Mouse (Mus musculus) embryonic stem cell, embryonic (primary cell): ENCODE data around the gene Wdr95.

Experiments used
- CTCF ChIA-PET, 4 experiments: fragments of 300-600 bp in 2 of 4; fragments of 350-600 bp in 2 of 4; sonication (Branson Sonifier 250); formaldehyde crosslinking; loops; one replicate each; lab custom pipeline; 2022; ENCODE audit warnings: inconsistent platforms in 2 of 4; lab: Charles Lee
- POLR2A ChIA-PET, 4 experiments: fragments of 300-600 bp in 2 of 4; fragments of 350-600 bp in 2 of 4; sonication (Branson Sonifier 250); formaldehyde crosslinking; loops; one replicate each; lab custom pipeline; 2022; ENCODE audit warnings: antibody characterized with exemption in 4 of 4, inconsistent platforms in 1 of 4; lab: Charles Lee

The Wdr95 gene

GRCm38 (mm10) chr5:149508094-149509029 lies 20.1 kb upstream of the Wdr95 start:
- POLR2A ChIA-PET, result interaction anchor here in 1 of 4 experiments (1.7 kb wide), 1 partner anchor 12 kb away, joined by 3 read pairs; no protein-coding TSS in a partner anchor
- CTCF ChIA-PET, result interaction anchor here (0.6 to 2.6 kb wide), 7 partner anchors 10 to 81 kb away, joined by 3 to 8 read pairs (median 5); no protein-coding TSS in a partner anchor

DNA sequence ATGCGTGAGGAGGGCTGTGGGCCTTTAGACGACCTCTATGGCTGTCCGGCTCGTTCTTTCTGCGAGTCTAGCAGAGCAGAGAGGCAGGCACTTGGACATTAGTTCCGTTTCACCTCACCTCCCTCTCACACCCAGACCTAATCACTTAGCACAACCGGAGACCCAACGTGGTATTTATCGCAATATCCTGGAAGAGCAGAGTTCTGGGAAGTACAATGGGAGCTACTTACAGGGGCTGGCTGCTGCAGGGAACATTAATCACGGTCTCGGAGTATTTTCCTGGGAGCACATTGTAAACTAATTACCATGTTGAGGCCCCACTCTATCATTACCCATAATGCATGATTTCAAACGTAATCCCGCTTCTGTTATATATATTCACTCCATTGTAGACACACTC lies 18.2 kb upstream of the Wdr95 start:
- CTCF ChIA-PET, result interaction anchor here in 2 of 4 experiments (1.5 to 2.3 kb wide), 2 partner anchors 14 to 15 kb away, joined by 4 to 10 read pairs; no protein-coding TSS in a partner anchor

GRCm38 (mm10) chr5:149512695-149513094 lies 15.8 kb upstream of the Wdr95 start:
- CTCF ChIA-PET, result interaction anchor here in 1 of 4 experiments (2.3 kb wide), 1 partner anchor 12 kb away, joined by 10 read pairs; no protein-coding TSS in a partner anchor
- POLR2A ChIA-PET, result interaction anchor here in 1 of 4 experiments (0.6 to 1.0 kb wide), 2 partner anchors 40 to 617 kb away, joined by 3 read pairs; no protein-coding TSS in a partner anchor

More for the DNA sequence above, 18.2 kb upstream of the Wdr95 start:
- POLR2A ChIA-PET, result no interaction called here

DNA sequence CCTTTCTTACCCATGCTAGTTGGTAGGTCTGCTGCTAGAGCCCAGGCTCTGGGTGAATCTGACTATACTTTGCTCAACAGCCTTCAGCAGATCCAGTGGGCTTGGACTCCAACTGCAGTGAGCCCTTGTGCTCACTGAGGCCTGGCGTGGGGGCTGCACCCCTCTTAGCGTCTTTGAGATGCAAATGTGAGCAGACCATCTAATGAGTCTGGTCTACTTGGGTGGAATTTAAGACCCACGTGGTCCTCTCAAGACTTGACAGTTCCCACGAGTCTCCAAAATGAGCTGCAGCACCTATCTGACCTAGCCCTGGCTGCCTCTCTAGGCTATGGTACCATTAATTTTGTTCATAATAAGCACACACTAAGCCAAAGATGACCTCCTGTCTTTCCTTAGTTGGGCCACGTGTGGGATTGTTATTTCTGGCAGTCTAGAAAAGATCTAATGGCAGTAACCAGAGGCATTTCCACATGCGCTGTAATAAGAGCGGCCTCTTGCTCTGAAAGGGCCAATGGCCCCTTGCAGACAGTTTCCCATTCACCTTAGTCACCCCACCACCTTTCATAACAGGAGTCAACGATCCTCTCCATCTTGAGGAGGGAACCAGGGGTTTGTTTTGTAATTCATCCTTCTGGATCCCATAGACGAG lies 14.9 kb upstream of the Wdr95 start:
- CTCF ChIA-PET, result interaction anchor here in 1 of 4 experiments (1.0 to 1.4 kb wide), 2 partner anchors 12 to 17 kb away, joined by 4 to 6 read pairs; no protein-coding TSS in a partner anchor
- POLR2A ChIA-PET, result interaction anchor here in 2 of 4 experiments (0.6 to 1.0 kb wide), 3 partner anchors 9 to 149 kb away, joined by 3 read pairs; no protein-coding TSS in a partner anchor

DNA sequence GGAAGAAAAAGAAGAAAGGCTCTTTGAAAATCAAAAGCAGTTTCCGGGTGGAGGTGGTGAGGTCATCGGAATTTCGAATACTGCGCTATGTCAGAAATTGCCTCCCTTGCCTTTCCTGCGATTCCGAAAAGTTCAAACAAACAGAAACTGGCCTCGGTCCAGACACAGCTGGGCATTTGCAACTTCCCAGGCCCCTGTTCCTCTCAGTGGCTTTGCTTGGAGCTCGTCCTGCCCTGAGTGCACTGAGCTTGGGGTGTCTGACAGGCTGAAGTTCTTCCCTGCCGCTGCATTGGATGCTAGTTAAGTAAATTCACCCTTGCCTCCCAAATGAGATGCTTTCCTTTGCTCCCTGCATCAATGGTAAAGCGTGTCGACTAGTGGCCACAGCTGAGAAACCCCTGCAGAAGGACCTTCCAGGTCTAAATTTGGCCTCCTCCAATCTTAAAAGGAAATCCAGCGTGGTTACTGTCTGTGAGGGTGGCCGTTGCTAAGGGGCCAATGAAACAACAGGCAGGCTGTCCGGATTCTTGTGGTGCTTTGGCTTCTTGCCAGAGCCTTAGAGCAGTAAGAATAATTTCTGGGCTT lies 14.3 kb upstream of the Wdr95 start:
- POLR2A ChIA-PET, result interaction anchor here in 2 of 4 experiments (0.5 to 1.0 kb wide), 5 partner anchors 9 to 1495 kb away, joined by 3 to 4 read pairs (median 3); no protein-coding TSS in a partner anchor
- CTCF ChIA-PET, result interaction anchor here in 1 of 4 experiments (0.6 to 1.4 kb wide), 3 partner anchors 11 to 561 kb away, joined by 4 to 6 read pairs (median 4); no protein-coding TSS in a partner anchor

- ChIA-PET CTCF (no interaction called here), POLR2A (interaction anchor here in 1 of 4 experiments (0.5 to 0.8 kb wide), 2 partner anchors 9 to 1495 kb away, joined by 4 to 5 read pairs; no protein-coding TSS in a partner anchor)
These were observed 13.6 kb upstream of the Wdr95 start for GRCm38 (mm10) chr5:149514890-149515289.

DNA sequence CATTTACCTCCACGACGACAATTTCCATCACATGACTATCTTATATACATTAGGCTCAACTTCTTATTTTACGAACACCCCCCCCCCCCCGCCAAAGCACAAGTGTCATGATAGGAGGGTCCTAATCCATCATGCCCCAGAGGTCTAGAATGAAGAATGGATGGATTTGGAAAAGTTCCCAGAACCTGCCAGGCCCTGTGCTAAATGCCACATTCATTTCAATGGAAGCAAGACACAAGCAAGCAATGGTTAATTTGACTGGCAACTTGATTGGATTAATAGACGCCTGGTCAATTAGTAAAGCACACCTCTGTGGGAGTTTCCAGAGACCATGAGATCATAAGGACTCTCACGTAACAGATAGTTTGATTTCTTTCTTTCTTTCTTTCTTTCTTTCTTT lies 11.4 kb upstream of the Wdr95 start:
- CTCF ChIA-PET, result no interaction called here
- POLR2A ChIA-PET, result interaction anchor here in 1 of 4 experiments (0.7 kb wide), 1 partner anchor 78 kb away, joined by 3 read pairs; the partner anchor contains the start of gene Tex26

DNA sequence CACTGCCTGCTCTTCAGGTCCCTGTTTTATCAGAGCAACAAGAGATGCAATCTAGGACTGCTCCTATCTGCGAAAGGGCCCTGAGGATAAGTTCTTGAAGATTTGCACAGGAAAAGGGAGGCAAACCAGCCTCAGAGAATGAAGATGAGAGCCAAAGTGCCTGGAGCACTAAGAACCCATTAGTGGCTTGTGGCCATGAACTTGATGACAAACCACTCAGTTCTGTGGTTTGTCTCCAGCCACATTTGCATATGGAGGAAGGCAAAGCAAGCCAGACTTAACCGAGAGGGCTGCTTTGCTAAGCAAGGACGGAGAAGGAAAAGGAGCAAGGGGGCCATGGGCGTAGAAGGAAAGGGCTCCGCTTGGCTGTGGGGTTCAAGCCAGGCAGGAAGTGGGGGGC lies 7.7 kb upstream of the Wdr95 start:
- POLR2A ChIA-PET, result no interaction called here
- CTCF ChIA-PET, result no interaction called here

DNA sequence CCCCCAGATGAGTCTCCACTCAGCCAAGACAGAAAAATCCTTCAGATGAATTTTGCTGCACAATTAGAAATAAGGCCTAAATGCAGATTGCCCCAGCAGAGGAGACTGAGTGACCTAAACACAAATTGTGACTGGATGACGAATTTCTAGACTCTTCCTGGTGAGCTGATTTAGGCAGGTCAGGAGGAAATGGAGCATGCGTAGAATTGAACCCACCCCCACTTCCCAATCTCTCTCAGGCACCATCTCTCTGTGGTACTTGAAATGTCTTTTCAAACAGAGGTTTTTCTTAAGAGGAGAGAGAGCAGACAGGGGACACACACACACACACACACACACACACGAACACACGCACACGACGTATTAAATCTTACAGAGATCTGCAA lies 4.6 kb upstream of the Wdr95 start:
- POLR2A ChIA-PET, result interaction anchor here in 3 of 4 experiments (0.5 to 1.2 kb wide), 4 partner anchors 8 to 261 kb away, joined by 3 to 5 read pairs (median 4); no protein-coding TSS in a partner anchor
- CTCF ChIA-PET, result interaction anchor here in 3 of 4 experiments (0.6 to 2.3 kb wide), 18 partner anchors 8 to 354 kb away, joined by 3 to 10 read pairs (median 4); partner anchors contain the start of gene Medag (in 1 of the 3)

- ChIA-PET POLR2A (interaction anchor here in 2 of 4 experiments (0.5 to 1.4 kb wide), 6 partner anchors 9 to 100 kb away, joined by 3 to 5 read pairs (median 4); no protein-coding TSS in a partner anchor), CTCF (interaction anchor here (0.6 to 2.3 kb wide), 25 partner anchors 8 to 355 kb away, joined by 3 to 10 read pairs (median 4); partner anchors contain the start of gene Medag (in 1 of the 4))
These were observed 4.1 kb upstream of the Wdr95 start for GRCm38 (mm10) chr5:149524242-149524858.

GRCm38 (mm10) chr5:149525055-149525785 lies 3.3 kb upstream of the Wdr95 start:
- ChIA-PET CTCF (interaction anchor here (0.5 to 2.3 kb wide), 39 partner anchors 12 to 1277 kb away, joined by 3 to 23 read pairs (median 4); partner anchors contain the start of gene Medag (in 1 of the 4)), POLR2A (interaction anchor here in 3 of 4 experiments (0.6 to 1.7 kb wide), 12 partner anchors 8 to 299 kb away, joined by 3 to 6 read pairs (median 3); no protein-coding TSS in a partner anchor)

- ChIA-PET POLR2A (interaction anchor here in 2 of 4 experiments (0.7 to 1.7 kb wide), 2 partner anchors 24 to 871 kb away, joined by 3 to 6 read pairs; no protein-coding TSS in a partner anchor), CTCF (interaction anchor here in 3 of 4 experiments (0.5 to 1.5 kb wide), 3 partner anchors 48 to 157 kb away, joined by 3 to 4 read pairs (median 3); no protein-coding TSS in a partner anchor)
These were observed 2.0 kb upstream of the Wdr95 start for GRCm38 (mm10) chr5:149526467-149526951.

DNA sequence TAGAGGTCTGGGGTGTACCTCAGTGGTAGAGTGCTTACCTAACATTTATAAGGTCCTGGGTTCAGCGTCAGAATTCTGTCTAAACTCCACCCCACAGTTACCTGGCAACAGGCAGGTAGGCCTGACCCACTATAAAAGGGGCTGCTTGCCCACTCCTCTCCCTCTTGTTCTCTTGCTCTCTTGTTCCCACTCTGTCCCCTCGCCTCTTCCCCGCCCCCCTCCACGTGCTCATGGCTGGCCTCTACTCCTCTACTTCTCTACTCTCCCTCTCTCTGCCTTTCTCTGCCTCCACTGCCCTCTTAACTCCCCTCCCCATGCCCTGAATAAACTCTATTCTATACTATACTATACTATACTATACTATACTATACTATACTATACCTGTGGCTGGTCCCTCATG lies 1.2 kb upstream of the Wdr95 start:
- ChIA-PET CTCF (interaction anchor here in 1 of 4 experiments (1.1 to 3.5 kb wide), 2 partner anchors 26 to 161 kb away, joined by 3 to 19 read pairs; no protein-coding TSS in a partner anchor), POLR2A (interaction anchor here in 1 of 4 experiments (0.9 to 1.5 kb wide), 2 partner anchors 25 to 109 kb away, joined by 3 to 6 read pairs; no protein-coding TSS in a partner anchor)

GRCm38 (mm10) chr5:149533847-149534246 lies 5.4 kb downstream of the Wdr95 start:
- ChIA-PET CTCF (interaction anchor here in 1 of 4 experiments (0.6 kb wide), 1 partner anchor 243 kb away, joined by 3 read pairs; no protein-coding TSS in a partner anchor), POLR2A (interaction anchor here in 1 of 4 experiments (0.7 kb wide), 1 partner anchor 9 kb away, joined by 3 read pairs; no protein-coding TSS in a partner anchor)

DNA sequence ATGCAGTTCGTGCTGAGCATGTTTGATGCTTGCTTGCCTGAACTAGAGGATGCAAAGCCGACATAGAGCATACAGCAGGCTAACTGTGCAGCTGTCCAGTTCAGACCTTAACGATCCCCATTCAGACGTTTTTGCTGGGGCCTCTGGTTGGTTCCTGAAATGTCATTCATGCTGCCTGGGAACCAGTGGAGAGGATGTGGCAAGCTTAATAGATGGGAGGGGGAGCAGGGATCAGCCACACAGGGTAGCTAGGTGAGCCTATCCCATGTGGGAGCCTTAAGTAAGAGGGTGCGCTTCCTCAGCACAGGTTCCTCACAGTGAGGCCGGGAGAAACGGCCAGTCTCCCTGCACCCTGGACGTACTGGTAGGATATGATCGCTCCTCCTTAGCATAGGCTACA lies 7.5 kb downstream of the Wdr95 start:
- POLR2A ChIA-PET, result interaction anchor here in 1 of 4 experiments (0.6 kb wide), 1 partner anchor 91 kb away, joined by 3 read pairs; no protein-coding TSS in a partner anchor
- CTCF ChIA-PET, result interaction anchor here in 1 of 4 experiments (0.9 to 1.0 kb wide), 2 partner anchors 16 to 18 kb away, joined by 3 read pairs; no protein-coding TSS in a partner anchor
